ENCODE assay signal across 25 mouse cellular contexts in the genomic region with DNA sequence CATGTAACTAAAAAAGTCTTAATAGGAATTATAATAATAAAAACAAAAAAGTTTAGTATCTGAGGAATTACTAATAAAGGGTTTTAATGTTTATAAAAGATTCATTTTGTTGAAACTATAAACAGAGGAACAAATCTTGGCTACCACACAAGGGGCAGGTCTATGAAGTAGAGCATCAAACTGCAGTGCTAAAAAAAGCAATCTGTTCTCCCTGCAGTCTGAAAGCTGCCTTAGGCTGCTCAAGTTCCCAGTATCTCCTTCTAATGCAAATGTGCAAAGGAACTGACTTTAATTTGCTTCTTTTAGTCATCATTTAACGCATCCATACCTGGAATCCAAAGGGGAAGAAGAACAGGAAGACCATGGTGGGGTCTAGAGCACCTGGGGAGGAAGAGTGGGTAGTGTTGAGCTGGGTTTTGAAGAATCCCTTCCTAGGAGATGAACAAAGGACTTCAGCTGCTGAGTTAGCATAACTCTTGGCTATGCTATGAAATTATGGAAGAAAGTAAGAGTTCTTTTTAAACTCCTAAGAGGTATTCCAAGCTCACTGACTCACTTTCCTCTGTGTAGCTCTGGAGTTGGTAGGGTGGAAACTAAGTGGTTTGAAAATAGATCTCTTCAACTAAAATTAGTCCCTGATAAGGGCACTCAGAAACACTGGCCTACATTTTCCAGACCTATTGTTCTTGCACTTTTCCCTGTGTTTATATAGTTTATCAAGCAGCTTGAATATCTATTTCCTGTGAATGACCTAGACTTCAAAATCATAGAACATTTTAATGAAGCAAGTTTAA.
A peak's percentile ranks its signal among the peaks of the same experiment; 100 is the strongest.
DNase-seq lines count a peak whose midpoint lies in the region; ATAC-seq lines count a peak whose summit lies in the region.
"Had no signal": no experiment of that assay in that cellular context is flagged by ENCODE, and none has a peak within 500 bp of the region (broad histone marks: within the 10 kb centered on the region; RNA-seq: fewer than 3 reads in every experiment).

No protein-coding gene starts in this region.

- peak overlapping the region; percentile 65 for H3K4me2 ChIP-seq in heart, embryonic 13.5 days
- H3K4me2 ChIP-seq: embryonic facial prominence, embryonic 15.5 days; forebrain, embryonic 12.5 days; liver, embryonic 12.5 days; midbrain, embryonic 11.5 days; neural tube, embryonic 13.5 days; stomach, embryonic 15.5 days had no signal

- peak; percentile 21 for DNase-seq in heart, adult 8-10 months (ENCODE audit: low spot score)
- DNase-seq in heart, postnatal 4 days, result no peak
- peak; percentile 16 to 18 for DNase-seq in heart, postnatal 10 days
- no peak for DNase-seq in adrenal gland, postnatal 4 days (ENCODE audit: low spot score in 2 of 2)
- DNase-seq in gastrocnemius, postnatal 10 days, result no peak
- no peak for DNase-seq in kidney, postnatal 14 days
- DNase-seq: adrenal gland, postnatal 14 days; cerebellum, adult 2 months; gastrocnemius, postnatal 14 days; kidney, adult 2 months; kidney, postnatal 4 days; left cerebral cortex, postnatal 4 days; liver, postnatal 0 days; lung, postnatal 36 days; retina, postnatal 1 day; right cerebral cortex, postnatal 25 days had no signal

- WGBS in heart, embryonic 13.5 days, result 36% methylated on average over 1 of the region's 1 CpGs

- peaks cover 4% of the 10 kb centered on the region for H3K4me1 ChIP-seq in heart, embryonic 13.5 days
- H3K4me1 ChIP-seq: embryonic facial prominence, embryonic 10.5 days; embryonic facial prominence, embryonic 15.5 days; forebrain, embryonic 12.5 days; liver, embryonic 12.5 days; neural tube, embryonic 13.5 days; stomach, embryonic 15.5 days had no signal

- H3K9ac ChIP-seq in heart, embryonic 13.5 days, result peak overlapping the region; percentile 63
- H3K9ac ChIP-seq: embryonic facial prominence, embryonic 15.5 days; forebrain, embryonic 12.5 days; liver, embryonic 12.5 days; liver, postnatal 0 days; neural tube, embryonic 13.5 days; stomach, embryonic 15.5 days had no signal

- peak; percentile 51; the same call in 1 of the 2 replicates for ATAC-seq in heart, embryonic 13.5 days (ENCODE audit: extremely low read depth, insufficient number of reproducible peaks, low FRiP score, low TSS enrichment)
- ATAC-seq: hindbrain, embryonic 16.5 days; liver, embryonic 12.5 days; liver, postnatal 0 days had no signal

- intact Hi-C loops in heart, postnatal 10 days (cut with DNase I), result no loop called here

- peak overlapping the region; percentile 95 for H3K27ac ChIP-seq in heart, embryonic 13.5 days (replicated peaks)
- H3K27ac ChIP-seq: embryonic facial prominence, embryonic 10.5 days; embryonic facial prominence, embryonic 15.5 days; forebrain, embryonic 12.5 days; liver, embryonic 12.5 days; neural tube, embryonic 13.5 days; stomach, embryonic 15.5 days had no signal

- H3K27me3 ChIP-seq in heart, embryonic 13.5 days (replicated peaks), result no peaks in the 10 kb centered on the region
- H3K27me3 ChIP-seq: embryonic facial prominence, embryonic 15.5 days; forebrain, embryonic 12.5 days; liver, embryonic 12.5 days; neural tube, embryonic 13.5 days; stomach, embryonic 15.5 days had no signal

- H3K4me3 ChIP-seq in heart, embryonic 13.5 days, result peak overlapping the region; percentile 29
- H3K4me3 ChIP-seq: embryonic facial prominence, embryonic 10.5 days; embryonic facial prominence, embryonic 15.5 days; forebrain, embryonic 12.5 days; liver, embryonic 12.5 days; neural tube, embryonic 13.5 days; stomach, embryonic 15.5 days had no signal

- no peaks in the 10 kb centered on the region for H3K9me3 ChIP-seq in heart, embryonic 13.5 days
- H3K9me3 ChIP-seq: embryonic facial prominence, embryonic 10.5 days; embryonic facial prominence, embryonic 15.5 days; forebrain, embryonic 12.5 days; liver, embryonic 12.5 days; neural tube, embryonic 13.5 days; stomach, embryonic 15.5 days had no signal

- H3K36me3 ChIP-seq in heart, embryonic 13.5 days, result no peaks in the 10 kb centered on the region
- H3K36me3 ChIP-seq: embryonic facial prominence, embryonic 10.5 days; embryonic facial prominence, embryonic 15.5 days; forebrain, embryonic 12.5 days; liver, embryonic 12.5 days; neural tube, embryonic 13.5 days; stomach, embryonic 15.5 days had no signal

Comparison
In these comparisons a context has a peak if more than half of its experiments do, and no peak if none do; other contexts are left out.
1. DNase-seq: peak in heart, adult 8-10 months (single experiment) and heart, postnatal 10 days (2 of 2); none in heart, postnatal 4 days (single experiment), adrenal gland, postnatal 4 days (0 of 2), gastrocnemius, postnatal 10 days (single experiment) and kidney, postnatal 14 days (single experiment).